Mouse (Mus musculus) left cerebral cortex, postnatal 4 days (tissue): ENCODE data around the gene Ugt1a8. TPM values are rescaled to one million over a fixed set of nuclear protein-coding genes. Genes with fewer than 3 reads are reported as not detected.
A peak's percentile ranks its signal among the peaks of the same experiment; 100 is the strongest.

ENCODE experiments used
- DNase-seq: peaks from one replicate; pipeline ENCODE4 v3.0.0-alpha.2; 2022
- intact Hi-C: fragments of 180-260 bp; cut with DNase I; formaldehyde crosslinking; loops from one replicate; pipeline ENCODE4 v1.15.1; 2025
- total RNA-seq, 2 experiments: library from RNA; stranded (reverse); gene quantifications; 2 replicates each; pipeline ENCODE4 v1.2.3; 2021

The Ugt1a8 gene
- total RNA-seq, 2 experiments from 2014 or later = not detected

GRCm38 (mm10) chr1:88256886-88257663 lies 169.5 kb downstream of the Ugt1a8 start:
- no peak for DNase-seq
- intact Hi-C loops = no loop called here

GRCm38 (mm10) chr1:88257681-88258080 lies 170.1 kb downstream of the Ugt1a8 start:
- intact Hi-C loops = no loop called here
- DNase-seq = no peak

- DNase-seq = no peak
- intact Hi-C loops = no loop called here
Observed at GRCm38 (mm10) chr1:88258361-88258760, 170.7 kb downstream of the Ugt1a8 start.

GRCm38 (mm10) chr1:88258881-88259642 lies 171.4 kb downstream of the Ugt1a8 start:
- intact Hi-C loops = no loop called here
- peak; percentile 73 for DNase-seq

- no peak for DNase-seq
- intact Hi-C loops = no loop called here
Observed at GRCm38 (mm10) chr1:88259643-88260024, 172.0 kb downstream of the Ugt1a8 start.

GRCm38 (mm10) chr1:88260114-88260513 lies 172.5 kb downstream of the Ugt1a8 start:
- intact Hi-C loops = no loop called here
- peak; percentile 76 for DNase-seq

- intact Hi-C loops = no loop called here
- DNase-seq = no peak
Observed at GRCm38 (mm10) chr1:88260604-88261377, 173.2 kb downstream of the Ugt1a8 start.

- no peak for DNase-seq
- intact Hi-C loops = no loop called here
Observed at GRCm38 (mm10) chr1:88261706-88262105, 174.1 kb downstream of the Ugt1a8 start.

GRCm38 (mm10) chr1:88262255-88262654 lies 174.6 kb downstream of the Ugt1a8 start:
- intact Hi-C loops = no loop called here
- DNase-seq = peak; percentile 74

- DNase-seq = no peak
- intact Hi-C loops = no loop called here
Observed at GRCm38 (mm10) chr1:88262961-88263360, 175.3 kb downstream of the Ugt1a8 start.

- DNase-seq = no peak
- intact Hi-C loops = no loop called here
Observed at GRCm38 (mm10) chr1:88263778-88264177, 176.2 kb downstream of the Ugt1a8 start.

- intact Hi-C loops = no loop called here
- no peak for DNase-seq
Observed at GRCm38 (mm10) chr1:88264237-88264868, 176.7 kb downstream of the Ugt1a8 start.

GRCm38 (mm10) chr1:88264869-88265240 lies 177.2 kb downstream of the Ugt1a8 start:
- intact Hi-C loops = no loop called here
- DNase-seq = peak; percentile 51

- intact Hi-C loops = no loop called here
- no peak for DNase-seq
Observed at GRCm38 (mm10) chr1:88266123-88266522, 178.5 kb downstream of the Ugt1a8 start.

- no peak for DNase-seq
- intact Hi-C loops = no loop called here
Observed at GRCm38 (mm10) chr1:88267489-88267888, 179.9 kb downstream of the Ugt1a8 start.

- intact Hi-C loops = no loop called here
- no peak for DNase-seq
Observed at GRCm38 (mm10) chr1:88268070-88268469, 180.5 kb downstream of the Ugt1a8 start.

Other genes starting within 250 kb of the Ugt1a8 start
- 100 to 1,000 TPM; 132 to 138 TPM for gene Dgkd, start 234.5 kb upstream of the Ugt1a8 start, total RNA-seq
- gene Usp40, start 79.3 kb upstream of the Ugt1a8 start, total RNA-seq = 10 to 100 TPM; 27.9 to 29.8 TPM
- gene Ugt1a10, start 32.4 kb upstream of the Ugt1a8 start, total RNA-seq = not detected
- not detected for gene Ugt1a9, start 17.0 kb upstream of the Ugt1a8 start, total RNA-seq
- under 1 TPM; 0.40 to 0.56 TPM for gene Ugt1a7c, start 7.2 kb downstream of the Ugt1a8 start, total RNA-seq
- gene Ugt1a6b, start 15.4 kb downstream of the Ugt1a8 start, total RNA-seq = not detected
- gene Ugt1a6a, start 47.0 kb downstream of the Ugt1a8 start, total RNA-seq = under 1 TPM in 1 of 2 experiments, not detected in 1; 0.16 TPM
- gene Ugt1a5, start 78.2 kb downstream of the Ugt1a8 start, total RNA-seq = under 1 TPM in 1 of 2 experiments, not detected in 1; 0.36 TPM
- under 1 TPM in 1 of 2 experiments, not detected in 1; 0.38 TPM for gene Ugt1a2, start 112.8 kb downstream of the Ugt1a8 start, total RNA-seq
- gene Dnajb3, start 118.0 kb downstream of the Ugt1a8 start, total RNA-seq = 1 to 10 TPM; 4.9 to 5.9 TPM
- gene Ugt1a1, start 124.1 kb downstream of the Ugt1a8 start, total RNA-seq = under 1 TPM in 1 of 2 experiments, not detected in 1; 0.34 TPM
- under 1 TPM; 0.04 to 0.20 TPM for gene Mroh2a, start 139.2 kb downstream of the Ugt1a8 start, total RNA-seq
- 10 to 100 TPM; 75.3 to 78.8 TPM for gene Hjurp, start 189.8 kb downstream of the Ugt1a8 start, total RNA-seq
- 1 to 10 TPM in 1 of 2 experiments, under 1 TPM in 1; 0.82 to 1.2 TPM for gene Trpm8, start 189.8 kb downstream of the Ugt1a8 start, total RNA-seq